Mouse (Mus musculus) ES-Bruce4 (cell line): Measurements from ENCODE around the gene Mark4. TPM values are rescaled to one million over a fixed set of nuclear protein-coding genes. Genes with fewer than 3 reads are reported as not detected.

ENCODE experiments used
- H3K27ac ChIP-seq: 2 replicates; pipeline ENCODE4 v1.5.1; 2012; ENCODE audit warnings: low read length, inconsistent platforms; ENCODE audit not compliant: insufficient read depth
- H3K27me3 ChIP-seq: 2 replicates; pipeline ENCODE4 v1.6.1; 2012; ENCODE audit warnings: mild to moderate bottlenecking, low read length, inconsistent platforms; ENCODE audit not compliant: control insufficient read depth, poor library complexity, insufficient read depth, severe bottlenecking
- H3K36me3 ChIP-seq: 2 replicates; pipeline ENCODE4 v1.6.1; 2012; ENCODE audit warnings: inconsistent platforms, mild to moderate bottlenecking, low read length, moderate library complexity; ENCODE audit not compliant: control insufficient read depth, poor library complexity, insufficient read depth, severe bottlenecking
- H3K4me1 ChIP-seq: one replicate; pipeline ENCODE4 v1.8.1; 2011; ENCODE audit warnings: low read length; ENCODE audit not compliant: control insufficient read depth, insufficient read depth
- H3K4me3 ChIP-seq: 2 replicates; pipeline ENCODE4 v1.5.1; 2011; ENCODE audit warnings: low read depth, mild to moderate bottlenecking, low read length
- H3K9ac ChIP-seq: 2 replicates; pipeline ENCODE4 v1.6.1; 2012; ENCODE audit warnings: low read depth, mild to moderate bottlenecking, inconsistent platforms; ENCODE audit not compliant: poor library complexity, severe bottlenecking
- H3K9me3 ChIP-seq: replicated peaks from 2 replicates; pipeline ENCODE4 v1.6.1; 2012; ENCODE audit warnings: mild to moderate bottlenecking, low read length, inconsistent platforms; ENCODE audit not compliant: control insufficient read depth, poor library complexity, insufficient read depth, severe bottlenecking
- CTCF ChIP-seq: IDR thresholded peaks from one replicate; pipeline ENCODE4 v1.8.1; 2011; ENCODE audit warnings: low read depth, low read length
- EP300 ChIP-seq: IDR thresholded peaks from 2 replicates; pipeline ENCODE4 v1.6.1; 2011; ENCODE audit warnings: low read depth, low read length; ENCODE audit not compliant: insufficient read depth
- POLR2A ChIP-seq: IDR thresholded peaks from one replicate; pipeline ENCODE4 v1.8.1; 2011; ENCODE audit warnings: low read length; ENCODE audit not compliant: insufficient read depth
- polyA plus RNA-seq: library from polyadenylated mRNA; stranded (reverse); fragments of >200 nt; gene quantifications from 2 replicates; pipeline ENCODE4 v1.2.4, GENCODE M21; 2011; ENCODE audit warnings: low read depth; ENCODE audit not compliant: missing spikeins, insufficient read depth, insufficient read length

The Mark4 gene
- polyA plus RNA-seq, 1 experiment: 33.3 TPM

DNA sequence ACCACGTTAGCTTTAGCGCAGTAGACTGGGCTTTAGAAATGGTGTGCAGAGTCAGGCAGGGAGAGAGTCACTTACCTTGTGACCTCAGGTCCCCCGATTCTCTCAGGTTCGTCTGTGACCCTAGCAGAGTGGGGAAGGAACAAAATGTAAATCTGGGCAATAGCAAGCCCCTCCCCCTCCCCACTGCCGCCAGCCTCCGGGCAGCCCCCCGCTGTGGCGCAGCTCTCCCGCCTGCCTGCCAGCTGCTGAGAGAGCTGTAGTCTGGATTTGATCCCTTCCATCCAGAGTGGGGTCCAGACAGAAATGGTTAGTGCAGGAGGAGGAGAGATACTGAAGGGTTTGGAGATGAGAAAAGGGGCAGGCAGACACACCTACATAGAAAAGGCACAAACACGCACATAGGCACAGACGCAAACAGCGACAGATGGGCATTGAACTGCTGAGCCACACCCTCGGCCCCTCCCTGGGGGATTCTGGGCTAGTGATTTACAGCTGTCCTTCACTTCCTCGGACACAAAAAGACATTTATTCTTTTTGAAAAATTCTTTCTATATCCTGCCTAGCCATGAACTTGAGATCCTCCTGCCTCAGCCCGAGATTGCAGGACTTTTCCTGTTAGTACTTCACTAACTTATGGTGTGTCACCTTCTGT, 30.5 kb downstream of the Mark4 start:
- Histone ChIP-seq H3K4me3 (no peak overlapping the region), H3K36me3 (peaks cover 9% of the 10 kb centered on the region)
- TF ChIP-seq CTCF: no peak
- peak; percentile 33 for TF ChIP-seq EP300

DNA sequence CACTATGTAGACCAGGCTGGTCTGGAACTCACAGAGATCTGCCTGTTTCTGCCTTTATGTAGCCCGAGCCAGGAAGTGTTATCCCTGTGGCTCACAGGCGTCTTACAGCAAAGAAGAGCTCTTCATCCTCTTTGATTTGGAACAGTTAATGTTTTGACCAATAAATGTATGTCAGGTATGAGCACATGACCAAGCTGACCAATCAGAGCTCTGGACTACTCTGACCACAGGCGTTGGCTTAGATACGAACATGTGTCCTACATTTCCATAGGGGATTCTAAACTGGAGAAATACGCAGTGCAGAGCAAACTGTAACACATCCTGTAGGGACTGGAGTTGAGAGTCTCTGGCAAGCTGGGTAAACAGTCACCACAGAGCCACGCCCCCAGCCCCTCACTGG, 31.7 kb downstream of the Mark4 start:
- Histone ChIP-seq H3K9ac (no peak overlapping the region), H3K9me3 (no peaks in the 10 kb centered on the region), H3K27ac (peak overlapping the region; percentile 48; the same call in 1 of the 2 replicates), H3K36me3 (peaks cover 5% of the 10 kb centered on the region), H3K4me3 (no peak overlapping the region), H3K4me1 (peaks cover 2% of the 10 kb centered on the region), H3K27me3 (no peaks in the 10 kb centered on the region; the same call in 1 of the 2 replicates)
- TF ChIP-seq POLR2A: no peak
- TF ChIP-seq EP300: no peak

More for the DNA sequence above, 30.5 kb downstream of the Mark4 start:
- H3K27me3 ChIP-seq: no peaks in the 10 kb centered on the region
- H3K27ac ChIP-seq: peak overlapping the region; percentile 80
- H3K9me3 ChIP-seq: no peaks in the 10 kb centered on the region
- H3K4me1 ChIP-seq: peaks cover 2% of the 10 kb centered on the region
- no peak overlapping the region for H3K9ac ChIP-seq

DNA sequence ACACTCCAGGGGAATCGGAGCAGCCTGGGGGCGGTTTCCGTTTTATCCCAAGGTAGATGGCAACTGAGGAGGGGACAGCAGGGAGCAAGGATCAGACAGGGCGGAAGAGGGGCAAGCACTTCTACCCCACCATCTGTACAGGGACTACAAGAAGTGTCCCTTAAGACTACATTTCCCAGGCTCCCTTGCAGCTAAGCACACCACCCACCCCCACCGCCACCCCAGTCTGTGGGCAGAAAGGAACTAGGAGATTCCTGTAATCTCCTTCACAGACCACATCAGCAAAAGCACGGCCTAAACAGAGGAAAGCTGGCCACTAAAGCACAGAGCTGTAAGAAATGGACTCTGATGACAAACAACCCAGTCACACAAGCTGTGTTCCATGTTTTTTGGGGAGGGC, 32.3 kb downstream of the Mark4 start:
- peak overlapping the region; percentile 48; the same call in 1 of the 2 replicates for H3K27ac ChIP-seq
- H3K9ac ChIP-seq: peak overlapping the region; percentile 55; the same call in 1 of the 2 replicates
- H3K4me1 ChIP-seq: peaks cover 2% of the 10 kb centered on the region
- no peak for TF ChIP-seq POLR2A
- no peak for TF ChIP-seq EP300
- no peak for TF ChIP-seq CTCF
- peaks cover 4% of the 10 kb centered on the region for H3K36me3 ChIP-seq
- no peaks in the 10 kb centered on the region; the same call in 1 of the 2 replicates for H3K27me3 ChIP-seq
- peak overlapping the region; percentile 62 for H3K4me3 ChIP-seq
- no peaks in the 10 kb centered on the region for H3K9me3 ChIP-seq

DNA sequence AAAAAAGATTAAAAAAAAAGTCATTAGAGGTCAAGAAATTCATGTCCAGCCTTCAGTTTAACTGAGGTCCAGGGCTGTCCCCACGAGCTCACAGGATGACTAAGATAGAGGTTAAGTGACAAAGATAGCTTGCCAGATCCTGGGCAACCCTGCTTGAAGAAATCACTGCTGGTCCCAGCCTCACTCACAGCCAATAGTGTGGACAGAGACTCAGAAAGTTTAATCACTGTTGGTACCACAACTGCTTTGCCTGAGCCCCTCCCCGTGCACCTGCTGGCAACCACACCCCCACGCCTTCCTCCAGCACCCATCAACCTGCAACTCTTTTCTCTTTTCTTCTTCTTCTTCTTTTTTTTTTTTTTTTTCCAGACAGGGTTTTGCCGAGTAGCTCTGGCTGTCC, 34.6 kb downstream of the Mark4 start:
- Histone ChIP-seq H3K9ac (no peak overlapping the region), H3K27ac (no peak overlapping the region), H3K9me3 (no peaks in the 10 kb centered on the region), H3K36me3 (no peaks in the 10 kb centered on the region), H3K4me3 (no peak overlapping the region), H3K4me1 (peaks cover 2% of the 10 kb centered on the region), H3K27me3 (no peaks in the 10 kb centered on the region; the same call in 1 of the 2 replicates)
- no peak for TF ChIP-seq CTCF
- TF ChIP-seq EP300: no peak
- no peak for TF ChIP-seq POLR2A

DNA sequence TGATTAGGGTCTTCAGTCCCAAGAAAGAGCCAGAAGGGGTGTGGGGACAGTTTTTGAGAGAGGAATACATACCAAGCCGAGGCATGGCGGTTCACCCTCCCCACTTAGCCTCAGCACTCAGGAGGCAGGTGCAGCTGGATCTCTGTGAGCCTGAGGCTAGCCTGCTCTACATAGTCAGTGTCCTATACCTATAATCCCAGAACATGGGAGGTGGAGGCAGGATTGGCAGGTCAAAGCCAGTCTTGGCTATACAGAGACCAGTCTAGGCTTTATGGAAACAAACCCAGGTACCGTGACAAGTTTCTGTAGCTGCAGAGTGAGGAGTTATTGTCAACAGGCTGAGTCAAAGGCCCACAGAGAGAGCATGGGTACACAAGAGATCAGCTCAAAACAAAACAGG, 35.5 kb downstream of the Mark4 start:
- Histone ChIP-seq H3K27ac (no peak overlapping the region), H3K9ac (no peak overlapping the region), H3K36me3 (no peaks in the 10 kb centered on the region), H3K4me3 (no peak overlapping the region), H3K9me3 (no peaks in the 10 kb centered on the region), H3K27me3 (no peaks in the 10 kb centered on the region; the same call in 1 of the 2 replicates), H3K4me1 (peaks cover 2% of the 10 kb centered on the region)
- TF ChIP-seq POLR2A: no peak

DNA sequence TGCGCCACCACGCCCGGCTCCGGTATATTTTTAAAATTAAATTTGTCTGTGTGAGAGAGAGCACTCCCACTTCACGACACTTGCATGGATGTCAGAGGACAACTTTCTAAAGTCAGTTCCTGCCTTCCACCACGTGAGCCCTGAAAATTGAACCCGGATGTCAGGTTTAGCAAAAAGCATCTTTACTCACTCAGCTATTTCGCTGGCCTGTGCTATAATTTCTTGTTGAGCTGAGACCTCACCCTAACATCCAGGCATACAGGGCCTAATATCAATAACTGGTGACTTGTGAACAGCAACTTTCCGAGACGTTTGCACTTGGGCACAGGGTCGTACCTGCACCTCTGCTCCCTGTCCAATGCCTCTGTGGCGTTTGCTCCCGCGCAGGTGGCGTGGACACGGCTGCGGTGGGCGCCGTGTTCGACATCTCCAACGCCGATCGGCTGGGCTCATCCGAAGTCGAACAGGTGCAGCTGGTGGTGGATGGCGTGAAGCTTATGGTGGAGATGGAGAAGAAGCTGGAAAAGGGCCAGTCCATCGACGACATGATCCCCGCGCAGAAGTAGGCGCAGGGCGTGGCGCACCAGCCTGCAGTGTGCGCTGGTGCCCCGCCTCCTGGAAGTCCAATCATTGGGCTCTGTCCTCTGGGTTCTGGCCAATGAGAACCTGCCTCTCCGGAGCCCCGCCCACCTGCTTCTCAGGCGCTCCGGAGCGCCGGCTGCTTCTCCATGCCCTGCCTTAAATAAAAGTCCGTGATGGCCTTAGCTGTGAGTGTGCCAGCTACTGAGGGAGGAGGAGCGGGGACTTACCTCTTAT, 37.6 kb downstream of the Mark4 start:
- Histone ChIP-seq H3K36me3 (no peaks in the 10 kb centered on the region), H3K27me3 (no peaks in the 10 kb centered on the region; the same call in 1 of the 2 replicates), H3K9me3 (no peaks in the 10 kb centered on the region), H3K27ac (no peak overlapping the region), H3K4me1 (no peaks in the 10 kb centered on the region), H3K4me3 (peak overlapping the region; percentile 73), H3K9ac (no peak overlapping the region)
- no peak for TF ChIP-seq EP300
- no peak for TF ChIP-seq POLR2A
- TF ChIP-seq CTCF: no peak
